ENCODE assay signal across 15 mouse cellular contexts in genomic region chr6:55232101-55232500, GRCm38 (mm10). TPM values are rescaled to one million over a fixed set of nuclear protein-coding genes. Genes with fewer than 3 reads are reported as not detected.
DNase-seq lines count a peak whose midpoint lies in the region; ATAC-seq lines count a peak whose summit lies in the region.
"Had no signal": no experiment of that assay in that cellular context is flagged by ENCODE, and none has a peak within 500 bp of the region (broad histone marks: within the 10 kb centered on the region; RNA-seq: fewer than 3 reads in every experiment).

No protein-coding gene starts in this region.

- 89% methylated on average over 7 of the region's 7 CpGs for WGBS in midbrain, embryonic 13.5 days
- 92% methylated on average over 7 of the region's 7 CpGs for WGBS in midbrain, embryonic 16.5 days

- H3K27ac ChIP-seq in midbrain, embryonic 13.5 days, result no peak overlapping the region
- no peak overlapping the region for H3K27ac ChIP-seq in midbrain, embryonic 16.5 days (ENCODE audit: low read length)
- H3K27ac ChIP-seq: embryonic facial prominence, embryonic 10.5 days; embryonic facial prominence, embryonic 12.5 days; forebrain, embryonic 13.5 days; forebrain, embryonic 15.5 days had no signal

- H3K4me2 ChIP-seq in midbrain, embryonic 13.5 days (replicated peaks), result no peak overlapping the region
- H3K4me2 ChIP-seq in midbrain, embryonic 16.5 days (ENCODE audit: low read length), result no peak overlapping the region
- H3K4me2 ChIP-seq: embryonic facial prominence, embryonic 12.5 days; forebrain, embryonic 13.5 days; forebrain, embryonic 15.5 days had no signal

- H3K27me3 ChIP-seq in midbrain, embryonic 13.5 days, result no peaks in the 10 kb centered on the region
- H3K27me3 ChIP-seq in midbrain, embryonic 16.5 days (ENCODE audit: control insufficient read depth, insufficient read depth, low read depth, low read length), result no peaks in the 10 kb centered on the region
- H3K27me3 ChIP-seq: embryonic facial prominence, embryonic 12.5 days; forebrain, embryonic 13.5 days; forebrain, embryonic 15.5 days had no signal

- H3K4me1 ChIP-seq in midbrain, embryonic 13.5 days (replicated peaks), result no peaks in the 10 kb centered on the region
- H3K4me1 ChIP-seq in midbrain, embryonic 16.5 days (ENCODE audit: control insufficient read depth, insufficient read depth, low read length), result no peaks in the 10 kb centered on the region
- H3K4me1 ChIP-seq: embryonic facial prominence, embryonic 10.5 days; embryonic facial prominence, embryonic 12.5 days; forebrain, embryonic 13.5 days; forebrain, embryonic 15.5 days had no signal

- H3K36me3 ChIP-seq in midbrain, embryonic 13.5 days, result peaks cover 27% of the 10 kb centered on the region
- no peaks in the 10 kb centered on the region for H3K36me3 ChIP-seq in midbrain, embryonic 16.5 days (ENCODE audit: control insufficient read depth, insufficient read depth, low read length)
- H3K36me3 ChIP-seq: forebrain, embryonic 15.5 days had no signal

- H3K9ac ChIP-seq in midbrain, embryonic 13.5 days (replicated peaks), result 0 out of 2 replicates have a peak overlapping the region, but pooled peaks have one; percentile 16
- no peak overlapping the region for H3K9ac ChIP-seq in midbrain, embryonic 16.5 days (ENCODE audit: low read depth, low read length)
- H3K9ac ChIP-seq: embryonic facial prominence, embryonic 12.5 days; forebrain, embryonic 13.5 days; forebrain, embryonic 15.5 days; forebrain, postnatal 0 days had no signal

- peak; percentile 90 for DNase-seq in heart, adult 11 months
- no peak for DNase-seq in heart, postnatal 25 days (ENCODE audit: low spot score)
- DNase-seq in cerebellum, postnatal 25 days, result no peak
- DNase-seq: adrenal gland, adult 2 months; adrenal gland, postnatal 25 days had no signal

- intact Hi-C loops in heart, postnatal 25 days (cut with DNase I), result loop anchor here (5.0 to 10.0 kb wide), 2 partner anchors 280 to 723 kb away; no protein-coding TSS in a partner anchor

- ATAC-seq in midbrain, embryonic 13.5 days, result no peak
- ATAC-seq in midbrain, embryonic 16.5 days, result no peak

- H3K9me3 ChIP-seq in midbrain, embryonic 13.5 days, result no peaks in the 10 kb centered on the region
- no peaks in the 10 kb centered on the region for H3K9me3 ChIP-seq in midbrain, embryonic 16.5 days (replicated peaks; ENCODE audit: control insufficient read depth, low read length, poor library complexity, severe bottlenecking)
- H3K9me3 ChIP-seq: embryonic facial prominence, embryonic 10.5 days; embryonic facial prominence, embryonic 12.5 days; forebrain, embryonic 13.5 days; forebrain, embryonic 15.5 days had no signal

- no peak overlapping the region for H3K4me3 ChIP-seq in midbrain, embryonic 13.5 days (replicated peaks)
- no peak overlapping the region for H3K4me3 ChIP-seq in midbrain, embryonic 16.5 days (ENCODE audit: low read depth, low read length)
- H3K4me3 ChIP-seq: embryonic facial prominence, embryonic 10.5 days; embryonic facial prominence, embryonic 12.5 days; forebrain, embryonic 13.5 days; forebrain, embryonic 15.5 days had no signal

RNA-seq across cellular contexts. Expression of gene Mindy4, which starts 28.9 kb away (rescaled TPM):
- 1 to 10 TPM; 4.1 to 4.4 TPM for total RNA-seq in heart, postnatal 25 days (2021)
- 11.0 and 11.6 TPM in 2 replicates for polyA plus RNA-seq in midbrain, embryonic 13.5 days (2015; fragmentation: Nextera tagmentation; extraction: Ambion mirVana)
- polyA plus RNA-seq in midbrain, embryonic 16.5 days (2015; fragmentation: Nextera tagmentation; extraction: Ambion mirVana), result 12.6 and 15.0 TPM in 2 replicates

RNA-seq across cellular contexts. Expression of gene Inmt, which starts 57.3 kb away (rescaled TPM):
- total RNA-seq in heart, postnatal 25 days (2021), result 10 to 100 TPM in 1 of 2 experiments, 1 to 10 TPM in 1; 9.5 to 10.2 TPM
- not detected in 2 replicates for polyA plus RNA-seq in midbrain, embryonic 13.5 days (2015; fragmentation: Nextera tagmentation; extraction: Ambion mirVana)
- not detected in 2 replicates for polyA plus RNA-seq in midbrain, embryonic 16.5 days (2015; fragmentation: Nextera tagmentation; extraction: Ambion mirVana)
- total RNA-seq: ES-E14; forebrain, postnatal 0 days had no signal
- polyA plus RNA-seq: brain, embryonic 14.5 days; C2C12; forebrain, embryonic 13.5 days; forebrain, embryonic 15.5 days; forebrain, postnatal 0 days had no signal
